Mouse (Mus musculus): ENCODE results near the gene Plpp3.

DNA sequence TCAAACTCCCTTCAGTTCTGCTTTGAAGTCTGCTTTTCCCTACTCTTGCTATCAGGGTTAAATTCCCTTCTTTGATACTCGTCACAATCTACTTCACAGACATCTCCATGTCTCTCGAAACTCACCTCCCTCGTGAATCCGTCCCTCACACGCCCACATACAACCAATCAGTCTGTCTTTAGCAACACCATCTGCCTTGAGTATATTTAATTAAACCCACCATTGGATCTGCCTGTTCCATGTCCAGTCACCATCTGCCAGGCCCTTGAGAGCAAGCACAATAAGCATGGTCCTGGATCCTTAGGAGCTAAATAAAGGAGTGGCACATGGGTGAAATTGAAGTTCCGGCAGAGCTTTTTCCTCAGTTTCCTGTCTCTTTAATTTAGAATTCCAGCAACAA lies 36.1 kb upstream of the Plpp3 start:
- no peak for TF ChIP-seq CTCF (IDR thresholded peaks at IDR 0.05; ENCODE audit: control insufficient read depth, insufficient read depth, insufficient read length)
- TF ChIP-seq USF1 (IDR thresholded peaks at IDR 0.05; ENCODE audit: low read depth) = no peak
- TF ChIP-seq MYOD1 (IDR thresholded peaks at IDR 0.05; ENCODE audit: control insufficient read depth, insufficient read length, low read depth) = no peak
- no peak for TF ChIP-seq MAX (IDR thresholded peaks at IDR 0.05)
- TF ChIP-seq MYOG (IDR thresholded peaks at IDR 0.05; ENCODE audit: control insufficient read depth, extremely low read depth, insufficient read length) = no peak
- no peak for TF ChIP-seq CEBPB (IDR thresholded peaks at IDR 0.05; ENCODE audit: low read depth)

All from C2C12 (cell line).